Mouse (Mus musculus) hindbrain, embryonic 15.5 days (tissue): ENCODE results near the gene N4bp2l2. TPM values are rescaled to one million over a fixed set of nuclear protein-coding genes. Genes with fewer than 3 reads are reported as not detected.

Experiments
- ATAC-seq: fragments of 200-750 bp; cut with Nextera tagmentation; 2 replicates; pipeline ENCODE4 v1.8.0; 2017; ENCODE audit warnings: low read depth, moderate number of reproducible peaks, moderate TSS enrichment; ENCODE audit not compliant: low FRiP score
- H3K27ac ChIP-seq: fragments of 300-500 bp; sonication (generic); replicated peaks from 2 replicates; pipeline ENCODE4 v1.5.1; 2015; ENCODE audit warnings: mild to moderate bottlenecking, inconsistent platforms
- H3K27me3 ChIP-seq: fragments of 300-500 bp; sonication (generic); 2 replicates; pipeline ENCODE4 v1.6.1; 2015; ENCODE audit warnings: control low read depth, inconsistent platforms
- H3K36me3 ChIP-seq: fragments of 300-500 bp; sonication (generic); 2 replicates; pipeline ENCODE4 v1.6.1; 2015; ENCODE audit warnings: control low read depth, inconsistent platforms
- H3K4me1 ChIP-seq: fragments of 300-500 bp; sonication (generic); replicated peaks from 2 replicates; pipeline ENCODE4 v1.6.1; 2015; ENCODE audit warnings: control low read depth, inconsistent platforms
- H3K4me2 ChIP-seq: fragments of 300-500 bp; sonication (generic); 2 replicates; pipeline ENCODE4 v1.6.1; 2015; ENCODE audit warnings: moderate library complexity, mild to moderate bottlenecking, inconsistent platforms
- H3K4me3 ChIP-seq: fragments of 300-500 bp; sonication (generic); 2 replicates; pipeline ENCODE4 v1.5.1; 2015; ENCODE audit warnings: mild to moderate bottlenecking, inconsistent platforms
- H3K9ac ChIP-seq: fragments of 300-500 bp; sonication (generic); 2 replicates; pipeline ENCODE4 v1.6.1; 2015; ENCODE audit warnings: inconsistent platforms
- H3K9me3 ChIP-seq: fragments of 300-500 bp; sonication (generic); 2 replicates; pipeline ENCODE4 v1.6.1; 2016; ENCODE audit warnings: control low read depth, inconsistent platforms
- WGBS: fragments of 180-500 bp; shearing (Covaris S2); methylation state at CpG from one replicate; pipeline ENCODE4 v1.1.7; 2015; 5-methylcytosine and 5-hydroxymethylcytosine counted together
- polyA plus RNA-seq: library from polyadenylated mRNA; unstranded; fragments of >200 nt; fragmentation: Nextera tagmentation; extraction: Ambion mirVana; gene quantifications from 2 replicates; pipeline ENCODE4 v1.2.1, GENCODE M21; 2015

N4bp2l2 gene
- polyA plus RNA-seq, 1 experiment from 2014 or later: 30.4 TPM

DNA sequence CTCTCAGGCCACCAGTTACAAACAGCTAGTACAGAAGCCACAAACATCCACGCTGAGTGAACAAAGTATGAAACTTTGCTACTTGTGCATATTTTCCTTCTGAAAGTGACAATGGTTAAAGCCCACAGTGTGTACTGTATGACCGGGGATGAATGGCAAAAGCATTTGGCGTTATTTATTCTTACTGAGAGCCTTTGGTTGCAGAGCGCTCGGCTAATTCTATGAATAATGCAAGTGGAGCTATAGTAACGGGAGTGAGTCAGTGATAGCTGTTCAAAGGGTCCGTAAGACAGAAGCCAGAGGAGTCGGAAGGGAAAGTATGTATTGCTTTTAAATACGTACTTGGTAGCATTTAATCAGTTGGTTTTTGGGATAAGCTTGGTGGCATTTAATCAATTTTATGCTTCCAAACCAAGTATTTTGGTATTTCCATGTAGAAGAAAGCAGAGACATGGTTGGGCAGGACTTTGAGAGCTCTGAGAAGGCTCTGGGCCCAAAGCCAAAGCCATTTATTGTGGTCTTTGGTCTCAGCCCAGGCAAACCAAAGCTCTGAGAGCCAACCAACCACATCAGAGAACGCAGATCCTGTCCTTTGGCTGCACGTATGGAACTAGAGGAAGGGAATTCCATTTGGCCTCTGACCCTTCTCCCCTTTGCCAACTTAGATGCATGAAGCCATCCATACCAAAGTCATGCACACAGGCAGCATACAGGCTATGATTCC lies 95.3 kb downstream of the N4bp2l2 start:
- no peaks in the 10 kb centered on the region for H3K27me3 ChIP-seq
- peaks cover 32% of the 10 kb centered on the region for H3K36me3 ChIP-seq
- H3K9ac ChIP-seq: no peak overlapping the region
- H3K4me1 ChIP-seq: no peaks in the 10 kb centered on the region
- H3K9me3 ChIP-seq: no peaks in the 10 kb centered on the region
- 0 out of 2 replicates have a peak overlapping the region, but pooled peaks have one; percentile 40 for H3K27ac ChIP-seq
- ATAC-seq: no peak
- 79% methylated on average over 11 of the region's 11 CpGs for WGBS
- no peak overlapping the region for H3K4me2 ChIP-seq
- no peak overlapping the region for H3K4me3 ChIP-seq

DNA sequence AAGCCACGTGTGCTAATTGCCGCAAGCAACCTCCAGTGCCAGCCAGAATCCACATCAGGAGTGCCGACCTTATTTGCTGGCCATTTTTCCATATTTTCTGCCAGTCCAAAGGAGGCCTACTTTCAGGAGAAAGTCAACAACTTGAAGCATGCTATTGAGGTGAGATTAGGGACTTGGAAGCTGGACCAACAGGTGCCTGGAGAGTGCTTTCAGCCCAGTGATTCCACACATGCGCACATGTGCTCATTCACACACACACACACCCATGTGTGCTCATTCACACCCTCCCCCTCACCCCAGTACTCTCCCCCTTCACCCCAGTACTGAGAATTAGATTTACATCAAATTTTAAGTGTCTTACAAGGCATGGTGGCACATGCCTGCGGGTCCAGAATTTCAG lies 99.0 kb downstream of the N4bp2l2 start:
- 94% methylated on average over 5 of the region's 5 CpGs for WGBS
- Histone ChIP-seq H3K4me1 (no peaks in the 10 kb centered on the region), H3K4me3 (no peak overlapping the region), H3K9me3 (no peaks in the 10 kb centered on the region), H3K36me3 (peaks cover 11% of the 10 kb centered on the region), H3K27ac (no peak overlapping the region), H3K27me3 (no peaks in the 10 kb centered on the region), H3K4me2 (no peak overlapping the region), H3K9ac (no peak overlapping the region)
- no peak for ATAC-seq

- no peak for ATAC-seq
- Histone ChIP-seq H3K4me2 (no peak overlapping the region), H3K4me3 (no peak overlapping the region), H3K27ac (no peak overlapping the region), H3K9ac (no peak overlapping the region), H3K36me3 (peaks cover 7% of the 10 kb centered on the region), H3K27me3 (no peaks in the 10 kb centered on the region), H3K9me3 (no peaks in the 10 kb centered on the region), H3K4me1 (no peaks in the 10 kb centered on the region)
- WGBS: 40% methylated on average over 3 of the region's 3 CpGs
Observed at GRCm38 (mm10) chr5:150566226-150566625, 99.8 kb downstream of the N4bp2l2 start.

DNA sequence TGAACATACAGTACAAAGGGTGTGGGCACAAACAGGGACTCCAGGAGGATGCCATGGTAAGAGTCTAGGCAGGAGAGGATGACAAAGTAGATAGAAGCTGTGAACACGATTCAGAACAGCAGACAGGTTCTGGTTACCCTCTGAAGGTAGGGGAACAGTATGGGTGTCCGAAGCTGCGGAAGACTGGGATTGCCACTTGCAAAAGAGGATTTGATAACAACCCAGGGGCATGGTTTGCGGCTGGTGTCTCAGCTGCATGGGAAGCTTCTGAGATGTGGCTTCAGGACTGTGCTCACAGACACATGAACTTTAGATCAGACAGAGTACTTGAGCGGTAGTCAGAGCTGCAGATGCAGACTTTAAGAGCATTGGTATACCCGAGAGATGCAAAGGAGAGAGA lies 101.6 kb downstream of the N4bp2l2 start:
- Histone ChIP-seq H3K27me3 (no peaks in the 10 kb centered on the region), H3K4me2 (no peak overlapping the region), H3K4me1 (no peaks in the 10 kb centered on the region), H3K27ac (no peak overlapping the region), H3K9me3 (no peaks in the 10 kb centered on the region), H3K4me3 (no peak overlapping the region), H3K9ac (no peak overlapping the region), H3K36me3 (peaks cover 4% of the 10 kb centered on the region)
- 93% methylated on average over 6 of the region's 6 CpGs for WGBS
- no peak for ATAC-seq

GRCm38 (mm10) chr5:150561783-150562182 lies 104.2 kb downstream of the N4bp2l2 start:
- ATAC-seq: no peak
- Histone ChIP-seq H3K4me3 (no peak overlapping the region), H3K9me3 (no peaks in the 10 kb centered on the region), H3K36me3 (no peaks in the 10 kb centered on the region), H3K4me1 (no peaks in the 10 kb centered on the region), H3K27ac (no peak overlapping the region), H3K4me2 (no peak overlapping the region), H3K9ac (no peak overlapping the region), H3K27me3 (no peaks in the 10 kb centered on the region)
- 94% methylated on average over 5 of the region's 5 CpGs for WGBS

GRCm38 (mm10) chr5:150561376-150561775 lies 104.6 kb downstream of the N4bp2l2 start:
- H3K9me3 ChIP-seq: no peaks in the 10 kb centered on the region
- no peaks in the 10 kb centered on the region for H3K4me1 ChIP-seq
- no peak overlapping the region for H3K9ac ChIP-seq
- ATAC-seq: no peak
- no peak overlapping the region for H3K4me3 ChIP-seq
- no peaks in the 10 kb centered on the region for H3K36me3 ChIP-seq
- no peak overlapping the region for H3K27ac ChIP-seq
- no peak overlapping the region for H3K4me2 ChIP-seq
- no peaks in the 10 kb centered on the region for H3K27me3 ChIP-seq

- Histone ChIP-seq H3K4me1 (no peaks in the 10 kb centered on the region), H3K9ac (no peak overlapping the region), H3K9me3 (no peaks in the 10 kb centered on the region), H3K4me2 (no peak overlapping the region), H3K4me3 (no peak overlapping the region), H3K36me3 (no peaks in the 10 kb centered on the region), H3K27me3 (no peaks in the 10 kb centered on the region), H3K27ac (no peak overlapping the region)
- WGBS: 96% methylated on average over 5 of the region's 5 CpGs
- ATAC-seq: no peak
Observed at GRCm38 (mm10) chr5:150560851-150561250, 105.1 kb downstream of the N4bp2l2 start.

DNA sequence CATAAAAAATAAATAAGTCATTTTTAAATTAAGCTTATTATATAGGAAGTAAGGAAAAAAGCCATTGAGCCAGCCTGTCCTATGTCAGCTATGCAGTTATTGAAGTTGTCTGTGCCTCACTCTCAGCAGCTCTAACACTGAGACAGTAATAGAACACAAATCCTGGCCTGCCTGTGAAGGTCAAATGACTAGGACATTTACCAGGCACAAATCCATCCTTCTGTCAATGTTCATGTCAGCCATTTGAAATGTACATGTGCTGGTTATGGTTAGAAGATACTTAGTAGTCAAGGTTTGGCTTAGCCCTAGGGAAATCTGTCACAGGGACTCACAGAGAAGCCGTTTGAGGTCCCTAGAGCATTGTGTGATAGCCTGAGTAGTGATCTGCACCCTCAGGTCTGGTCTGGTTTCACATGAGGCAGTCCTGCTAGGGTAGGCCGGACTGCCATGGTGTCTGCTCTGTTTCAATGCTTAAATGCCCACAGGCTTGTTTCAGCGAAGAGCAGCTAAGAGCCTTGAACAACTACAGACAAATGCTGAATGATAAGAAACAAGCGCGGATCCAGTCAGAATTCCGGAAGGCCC lies 106.4 kb downstream of the N4bp2l2 start:
- Histone ChIP-seq H3K27ac (no peak overlapping the region), H3K4me3 (no peak overlapping the region), H3K27me3 (no peaks in the 10 kb centered on the region), H3K36me3 (no peaks in the 10 kb centered on the region; the same call in 1 of the 2 replicates), H3K9me3 (no peaks in the 10 kb centered on the region), H3K4me2 (no peak overlapping the region), H3K4me1 (no peaks in the 10 kb centered on the region), H3K9ac (no peak overlapping the region)
- ATAC-seq: no peak
- WGBS: 96% methylated on average over 6 of the region's 6 CpGs

Other genes with a start within 250 kb of the N4bp2l2 start
- gene Zar1l, start 148.0 kb downstream of the N4bp2l2 start, polyA plus RNA-seq: not detected in 2 replicates
- 14.3 and 16.8 TPM in 2 replicates for gene Brca2, start 143.6 kb downstream of the N4bp2l2 start, polyA plus RNA-seq
- gene N4bp2l1, start 69.0 kb downstream of the N4bp2l2 start, polyA plus RNA-seq: 16.3 and 16.5 TPM in 2 replicates
- 30.0 and 30.7 TPM in 2 replicates for gene Pds5b, start 7.6 kb upstream of the N4bp2l2 start, polyA plus RNA-seq